ENCODE assay signal across 9 mouse cellular contexts in the genomic region with DNA sequence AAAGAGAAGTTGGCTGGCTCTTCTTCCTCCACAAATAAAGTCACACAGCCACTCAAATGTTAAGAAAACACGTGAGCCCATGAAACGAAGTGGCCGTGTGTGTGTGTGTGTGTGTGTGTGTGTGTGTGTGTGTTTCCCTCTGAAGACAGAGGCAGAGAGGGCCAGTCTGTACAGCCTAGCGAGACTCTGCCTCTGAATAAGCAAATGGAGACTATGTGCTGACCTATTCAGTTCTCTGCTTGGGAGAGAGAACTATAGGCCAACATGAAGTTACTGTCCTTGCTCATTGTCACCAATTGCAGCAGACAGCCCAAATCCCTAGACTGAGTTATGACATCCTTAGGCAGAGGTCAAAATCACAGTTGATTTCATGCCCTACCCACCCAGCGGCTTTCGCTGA. TPM values are rescaled to one million over a fixed set of nuclear protein-coding genes. Genes with fewer than 3 reads are reported as not detected.
A peak's percentile ranks its signal among the peaks of the same experiment; 100 is the strongest.
DNase-seq lines count a peak whose midpoint lies in the region; ATAC-seq and TF ChIP-seq lines count a peak whose summit lies in the region.
"Had no signal": no experiment of that assay in that cellular context is flagged by ENCODE, and none has a peak within 500 bp of the region (broad histone marks: within the 10 kb centered on the region; RNA-seq: fewer than 3 reads in every experiment).

No protein-coding gene starts in this region.

- H3K9me3 ChIP-seq in heart, postnatal 0 days (replicated peaks; ENCODE audit: control insufficient read depth, low read length), result no peaks in the 10 kb centered on the region
- H3K9me3 ChIP-seq in embryonic facial prominence, embryonic 10.5 days, result no peaks in the 10 kb centered on the region
- no peaks in the 10 kb centered on the region for H3K9me3 ChIP-seq in hindbrain, embryonic 13.5 days
- H3K9me3 ChIP-seq in midbrain, embryonic 11.5 days (ENCODE audit: control insufficient read depth, low read length), result no peaks in the 10 kb centered on the region
- H3K9me3 ChIP-seq: G1E had no signal

- peaks cover 24% of the 10 kb centered on the region for H3K4me1 ChIP-seq in heart, postnatal 0 days (ENCODE audit: control insufficient read depth, insufficient read depth)
- peaks cover 4% of the 10 kb centered on the region; the same call in 1 of the 2 replicates for H3K4me1 ChIP-seq in embryonic facial prominence, embryonic 10.5 days
- H3K4me1 ChIP-seq in hindbrain, embryonic 13.5 days (replicated peaks), result 0 out of 2 replicates have a peak, but pooled peaks cover 9% of the 10 kb centered on the region
- no peaks in the 10 kb centered on the region for H3K4me1 ChIP-seq in midbrain, embryonic 11.5 days (ENCODE audit: control insufficient read depth, insufficient read depth, low read length)

- peak; percentile 27 for ATAC-seq in heart, postnatal 0 days (ENCODE audit: insufficient read depth, low read depth)
- ATAC-seq in hindbrain, embryonic 13.5 days (ENCODE audit: low FRiP score), result peak; percentile 70
- ATAC-seq in midbrain, embryonic 11.5 days (ENCODE audit: low FRiP score), result peak; percentile 66

- WGBS in heart, postnatal 0 days, result 20% methylated on average over 6 of the region's 6 CpGs
- WGBS in embryonic facial prominence, embryonic 10.5 days, result 43% methylated on average over 6 of the region's 6 CpGs
- 33% methylated on average over 6 of the region's 6 CpGs for WGBS in hindbrain, embryonic 13.5 days
- WGBS in midbrain, embryonic 11.5 days, result 52% methylated on average over 6 of the region's 6 CpGs

- DNase-seq in heart, postnatal 0 days (ENCODE audit: low spot score), result peak; percentile 40
- no peak for DNase-seq in heart, postnatal 36 days
- DNase-seq in embryonic facial prominence, embryonic 10.5 days (ENCODE audit: low spot score), result no peak
- DNase-seq in midbrain, embryonic 11.5 days (ENCODE audit: low spot score, missing footprints), result no peak
- no peak for DNase-seq in ovary, postnatal 36 days (ENCODE audit: low spot score)
- DNase-seq in adrenal gland, adult 18-20 months (ENCODE audit: low spot score in 2 of 2), result no peak
- no peak for DNase-seq in thymus, postnatal 0 days (ENCODE audit: low spot score)

- H3K4me2 ChIP-seq in heart, postnatal 0 days (ENCODE audit: low read depth, low read length), result peak overlapping the region; percentile 63
- H3K4me2 ChIP-seq in hindbrain, embryonic 13.5 days, result peak overlapping the region; percentile 78
- H3K4me2 ChIP-seq in midbrain, embryonic 11.5 days, result peak overlapping the region; percentile 59

- no peak for TF ChIP-seq CTCF in heart, postnatal 0 days (IDR thresholded peaks at IDR 0.05; ENCODE audit: low read depth)

- intact Hi-C loops in heart, postnatal 36 days (cut with DNase I), result loop anchor here (2.0 to 5.0 kb wide), 4 partner anchors 60 to 200 kb away; partner anchors contain the start of genes Btaf1 and Hectd2

- peak overlapping the region; percentile 53 for H3K9ac ChIP-seq in heart, postnatal 0 days (replicated peaks; ENCODE audit: low read depth, low read length)
- peak overlapping the region; percentile 77 for H3K9ac ChIP-seq in hindbrain, embryonic 13.5 days
- peak overlapping the region; percentile 75 for H3K9ac ChIP-seq in midbrain, embryonic 11.5 days (ENCODE audit: low read length)

- peak overlapping the region; percentile 94 for H3K27ac ChIP-seq in heart, postnatal 0 days (ENCODE audit: low read depth)
- H3K27ac ChIP-seq in embryonic facial prominence, embryonic 10.5 days (replicated peaks), result peak overlapping the region; percentile 93
- peak overlapping the region; percentile 80 for H3K27ac ChIP-seq in hindbrain, embryonic 13.5 days
- H3K27ac ChIP-seq in midbrain, embryonic 11.5 days (ENCODE audit: low read depth, low read length), result peak overlapping the region; percentile 41; the same call in 1 of the 2 replicates

- peak overlapping the region; percentile 69 for H3K4me3 ChIP-seq in heart, postnatal 0 days (ENCODE audit: low read depth, low read length)
- peak overlapping the region; percentile 66 for H3K4me3 ChIP-seq in embryonic facial prominence, embryonic 10.5 days
- peak overlapping the region; percentile 58 for H3K4me3 ChIP-seq in hindbrain, embryonic 13.5 days
- peak overlapping the region; percentile 34 for H3K4me3 ChIP-seq in midbrain, embryonic 11.5 days (ENCODE audit: low read depth, low read length)

- peaks cover 22% of the 10 kb centered on the region for H3K36me3 ChIP-seq in heart, postnatal 0 days (replicated peaks; ENCODE audit: control insufficient read depth, insufficient read depth, low read length)
- H3K36me3 ChIP-seq in embryonic facial prominence, embryonic 10.5 days (replicated peaks), result peaks cover 6% of the 10 kb centered on the region; the same call in 1 of the 2 replicates
- peaks cover 8% of the 10 kb centered on the region; the same call in 1 of the 2 replicates for H3K36me3 ChIP-seq in hindbrain, embryonic 13.5 days
- no peaks in the 10 kb centered on the region for H3K36me3 ChIP-seq in midbrain, embryonic 11.5 days (ENCODE audit: control insufficient read depth, insufficient read depth, low read length)
- H3K36me3 ChIP-seq: G1E had no signal

- TF ChIP-seq EP300 in heart, postnatal 0 days (IDR thresholded peaks at IDR 0.05; ENCODE audit: low read depth), result no peak

- no peaks in the 10 kb centered on the region for H3K27me3 ChIP-seq in heart, postnatal 0 days (ENCODE audit: control insufficient read depth, insufficient read depth, low read length)
- 0 out of 2 replicates have a peak, but pooled peaks cover 6% of the 10 kb centered on the region for H3K27me3 ChIP-seq in embryonic facial prominence, embryonic 10.5 days (replicated peaks; ENCODE audit: low read depth, poor library complexity, severe bottlenecking)
- no peaks in the 10 kb centered on the region for H3K27me3 ChIP-seq in hindbrain, embryonic 13.5 days
- H3K27me3 ChIP-seq in midbrain, embryonic 11.5 days (ENCODE audit: control insufficient read depth, insufficient read depth, low read length), result no peaks in the 10 kb centered on the region; the same call in 1 of the 2 replicates

RNA-seq across cellular contexts. Expression of gene Ppp1r3c, which starts 0.6 kb away (rescaled TPM):
- total RNA-seq in heart, postnatal 0 days (2014; rRNA removed; ENCODE audit: low replicate concordance), result 35.1 and 56.9 TPM in 2 replicates
- 39.0 and 44.6 TPM in 2 replicates for polyA plus RNA-seq in heart, postnatal 0 days (2015; fragmentation: Nextera tagmentation; extraction: Ambion mirVana)
- total RNA-seq in heart, postnatal 36 days (2021), result 100 to 1,000 TPM in 1 of 2 experiments, 10 to 100 TPM in 1; 65.8 to 116 TPM
- 1.8 and 2.2 TPM in 2 replicates for polyA plus RNA-seq in embryonic facial prominence, embryonic 10.5 days (2016; fragmentation: Nextera tagmentation; extraction: Ambion mirVana)
- polyA plus RNA-seq in hindbrain, embryonic 13.5 days (2015; fragmentation: Nextera tagmentation; extraction: Ambion mirVana), result 16.1 and 17.0 TPM in 2 replicates
- polyA plus RNA-seq in midbrain, embryonic 11.5 days (2014; fragmentation: Nextera tagmentation; extraction: Ambion mirVana), result 2.2 and 2.3 TPM in 2 replicates
- 10 to 100 TPM; 38.4 to 74.9 TPM for total RNA-seq in adrenal gland, adult 18-20 months (2021)
- 2.1 TPM in 2 replicates for polyA plus RNA-seq in thymus, postnatal 0 days (2015; fragmentation: Nextera tagmentation; extraction: Ambion mirVana)
- polyA plus RNA-seq: G1E had no signal

Comparison
In these comparisons a context has a peak if more than half of its experiments do, and no peak if none do; other contexts are left out.
1. H3K27ac ChIP-seq: peak in every context shown above with its lines; median percentile 94 in heart, postnatal 0 days; 93 in embryonic facial prominence, embryonic 10.5 days; 80 in hindbrain, embryonic 13.5 days; 41 in midbrain, embryonic 11.5 days.